Mouse (Mus musculus): Measurements from ENCODE around the gene Gprc5c. TPM values are rescaled to one million over a fixed set of nuclear protein-coding genes. Genes with fewer than 3 reads are reported as not detected.
"Not testable (repeated sequence)": the region's sequence is repeated elsewhere in the genome, so short reads cannot be mapped to it uniquely, and the experiment has no call there.

Gprc5c gene
- polyA plus RNA-seq, 1 experiment from 2014 or later, result 14.5 TPM

GRCm38 (mm10) chr11:114907567-114907966 is 56.6 kb downstream of the Gprc5c start:
- H3K4me1 ChIP-seq (ENCODE audit: control insufficient read depth, insufficient read depth, low read length), result no peaks in the 10 kb centered on the region
- no peak overlapping the region for H3K4me3 ChIP-seq (ENCODE audit: low read length)
- no peaks in the 10 kb centered on the region for H3K36me3 ChIP-seq (ENCODE audit: control insufficient read depth, insufficient read depth)
- no peak overlapping the region for H3K9ac ChIP-seq (ENCODE audit: low read length)
- WGBS, result 61% methylated on average over 4 of the region's 4 CpGs
- no peaks in the 10 kb centered on the region for H3K27me3 ChIP-seq (ENCODE audit: control insufficient read depth, insufficient read depth, low read length)
- ATAC-seq (replicated peaks; ENCODE audit: extremely low read depth, insufficient read depth, low FRiP score), result no peak
- H3K27ac ChIP-seq (ENCODE audit: low read length), result no peak overlapping the region
- no peak overlapping the region for H3K4me2 ChIP-seq (ENCODE audit: low read depth, low read length)
- no peaks in the 10 kb centered on the region for H3K9me3 ChIP-seq (replicated peaks; ENCODE audit: control insufficient read depth, low read length)

- Histone ChIP-seq H3K4me1 (ENCODE audit: control insufficient read depth, insufficient read depth, low read length) (no peaks in the 10 kb centered on the region), H3K4me3 (ENCODE audit: low read length) (no peak overlapping the region), H3K9ac (ENCODE audit: low read length) (no peak overlapping the region), H3K36me3 (ENCODE audit: control insufficient read depth, insufficient read depth) (no peaks in the 10 kb centered on the region), H3K27ac (ENCODE audit: low read length) (no peak overlapping the region), H3K4me2 (ENCODE audit: low read depth, low read length) (no peak overlapping the region), H3K27me3 (ENCODE audit: control insufficient read depth, insufficient read depth, low read length) (no peaks in the 10 kb centered on the region), H3K9me3 (replicated peaks; ENCODE audit: control insufficient read depth, low read length) (no peaks in the 10 kb centered on the region)
- ATAC-seq (replicated peaks; ENCODE audit: extremely low read depth, insufficient read depth, low FRiP score), result no peak
- WGBS, result 38% methylated on average over 4 of the region's 4 CpGs
Observed at GRCm38 (mm10) chr11:114908086-114908485, 57.1 kb downstream of the Gprc5c start.

GRCm38 (mm10) chr11:114909538-114909937 is 58.6 kb downstream of the Gprc5c start:
- not testable (repeated sequence) for ATAC-seq (replicated peaks; ENCODE audit: extremely low read depth, insufficient read depth, low FRiP score); H3K36me3 ChIP-seq (ENCODE audit: control insufficient read depth, insufficient read depth); H3K27ac ChIP-seq (ENCODE audit: low read length); H3K9ac ChIP-seq (ENCODE audit: low read length); H3K4me1 ChIP-seq (ENCODE audit: control insufficient read depth, insufficient read depth, low read length); H3K4me2 ChIP-seq (ENCODE audit: low read depth, low read length); H3K4me3 ChIP-seq (ENCODE audit: low read length); H3K27me3 ChIP-seq (ENCODE audit: control insufficient read depth, insufficient read depth, low read length); H3K9me3 ChIP-seq (replicated peaks; ENCODE audit: control insufficient read depth, low read length)
- WGBS, result 29% methylated on average over 3 of the region's 3 CpGs

- H3K36me3 ChIP-seq (ENCODE audit: control insufficient read depth, insufficient read depth), result no peaks in the 10 kb centered on the region
- peaks cover 10% of the 10 kb centered on the region for H3K4me1 ChIP-seq (ENCODE audit: control insufficient read depth, insufficient read depth, low read length)
- no peak for ATAC-seq (replicated peaks; ENCODE audit: extremely low read depth, insufficient read depth, low FRiP score)
- H3K4me3 ChIP-seq (ENCODE audit: low read length), result no peak overlapping the region
- H3K9me3 ChIP-seq (replicated peaks; ENCODE audit: control insufficient read depth, low read length), result no peaks in the 10 kb centered on the region
- H3K27me3 ChIP-seq (ENCODE audit: control insufficient read depth, insufficient read depth, low read length), result no peaks in the 10 kb centered on the region
- no peak overlapping the region for H3K9ac ChIP-seq (ENCODE audit: low read length)
- no peak overlapping the region for H3K4me2 ChIP-seq (ENCODE audit: low read depth, low read length)
- WGBS, result 13% methylated on average over 9 of the region's 9 CpGs
- no peak overlapping the region for H3K27ac ChIP-seq (ENCODE audit: low read length)
Observed at GRCm38 (mm10) chr11:114912847-114913246, 61.9 kb downstream of the Gprc5c start.

- Histone ChIP-seq H3K4me2 (ENCODE audit: low read depth, low read length) (peak overlapping the region; percentile 19), H3K27me3 (ENCODE audit: control insufficient read depth, insufficient read depth, low read length) (no peaks in the 10 kb centered on the region), H3K9me3 (replicated peaks; ENCODE audit: control insufficient read depth, low read length) (peaks cover 3% of the 10 kb centered on the region; the same call in 1 of the 2 replicates), H3K4me1 (ENCODE audit: control insufficient read depth, insufficient read depth, low read length) (peaks cover 10% of the 10 kb centered on the region), H3K27ac (ENCODE audit: low read length) (no peak overlapping the region), H3K36me3 (ENCODE audit: control insufficient read depth, insufficient read depth) (no peaks in the 10 kb centered on the region), H3K9ac (ENCODE audit: low read length) (no peak overlapping the region), H3K4me3 (ENCODE audit: low read length) (no peak overlapping the region)
- WGBS, result 19% methylated on average over 7 of the region's 7 CpGs
- no peak for ATAC-seq (replicated peaks; ENCODE audit: extremely low read depth, insufficient read depth, low FRiP score)
Observed at GRCm38 (mm10) chr11:114914978-114915377, 64.0 kb downstream of the Gprc5c start.

GRCm38 (mm10) chr11:114917120-114917519 is 66.2 kb downstream of the Gprc5c start:
- H3K4me3 ChIP-seq (ENCODE audit: low read length), result no peak overlapping the region
- peaks cover 10% of the 10 kb centered on the region for H3K4me1 ChIP-seq (ENCODE audit: control insufficient read depth, insufficient read depth, low read length)
- H3K4me2 ChIP-seq (ENCODE audit: low read depth, low read length), result no peak overlapping the region
- WGBS, result 68% methylated on average over 6 of the region's 6 CpGs
- no peak overlapping the region for H3K27ac ChIP-seq (ENCODE audit: low read length)
- no peaks in the 10 kb centered on the region for H3K27me3 ChIP-seq (ENCODE audit: control insufficient read depth, insufficient read depth, low read length)
- H3K9me3 ChIP-seq (replicated peaks; ENCODE audit: control insufficient read depth, low read length), result peaks cover 3% of the 10 kb centered on the region; the same call in 1 of the 2 replicates
- H3K36me3 ChIP-seq (ENCODE audit: control insufficient read depth, insufficient read depth), result no peaks in the 10 kb centered on the region
- no peak for ATAC-seq (replicated peaks; ENCODE audit: extremely low read depth, insufficient read depth, low FRiP score)
- H3K9ac ChIP-seq (ENCODE audit: low read length), result no peak overlapping the region

Other genes with a start within 250 kb of the Gprc5c start
- gene Rpl38, start 182.6 kb upstream of the Gprc5c start, polyA plus RNA-seq (2015; fragmentation: Nextera tagmentation; extraction: Ambion mirVana), result 509 and 560 TPM in 2 replicates
- 11.4 and 11.9 TPM in 2 replicates for gene Ttyh2, start 175.7 kb upstream of the Gprc5c start, polyA plus RNA-seq (2015; fragmentation: Nextera tagmentation; extraction: Ambion mirVana)
- gene Dnaic2, start 123.7 kb upstream of the Gprc5c start, polyA plus RNA-seq (2015; fragmentation: Nextera tagmentation; extraction: Ambion mirVana), result 1.1 and 1.3 TPM in 2 replicates
- 0.16 and 0.25 TPM in 2 replicates for gene Kif19a, start 85.8 kb upstream of the Gprc5c start, polyA plus RNA-seq (2015; fragmentation: Nextera tagmentation; extraction: Ambion mirVana)
- not detected in 2 replicates for gene Btbd17, start 55.2 kb upstream of the Gprc5c start, polyA plus RNA-seq (2015; fragmentation: Nextera tagmentation; extraction: Ambion mirVana)
- gene Gpr142, start 52.2 kb upstream of the Gprc5c start, polyA plus RNA-seq (2015; fragmentation: Nextera tagmentation; extraction: Ambion mirVana), result not detected in 2 replicates
- gene Cd300a, start 38.9 kb downstream of the Gprc5c start, polyA plus RNA-seq (2015; fragmentation: Nextera tagmentation; extraction: Ambion mirVana), result 1.2 and 1.4 TPM in 2 replicates
- gene Cd300lb, start 83.2 kb downstream of the Gprc5c start, polyA plus RNA-seq (2015; fragmentation: Nextera tagmentation; extraction: Ambion mirVana), result 0.59 and 0.70 TPM in 2 replicates
- gene Cd300c, start 118.0 kb downstream of the Gprc5c start, polyA plus RNA-seq (2015; fragmentation: Nextera tagmentation; extraction: Ambion mirVana), result not detected in 2 replicates
- gene Cd300ld, start 138.8 kb downstream of the Gprc5c start, polyA plus RNA-seq (2015; fragmentation: Nextera tagmentation; extraction: Ambion mirVana), result 0.26 and 0.37 TPM in 2 replicates
- gene Cd300c2, start 150.7 kb downstream of the Gprc5c start, polyA plus RNA-seq (2015; fragmentation: Nextera tagmentation; extraction: Ambion mirVana), result 1.5 and 2.3 TPM in 2 replicates
- not detected in 2 replicates for gene Cd300ld2, start 165.0 kb downstream of the Gprc5c start, polyA plus RNA-seq (2015; fragmentation: Nextera tagmentation; extraction: Ambion mirVana)
- gene Cd300ld4, start 175.9 kb downstream of the Gprc5c start, polyA plus RNA-seq (2015; fragmentation: Nextera tagmentation; extraction: Ambion mirVana), result not detected in 2 replicates
- gene Cd300ld5, start 186.6 kb downstream of the Gprc5c start, polyA plus RNA-seq (2015; fragmentation: Nextera tagmentation; extraction: Ambion mirVana), result not detected in 2 replicates
- not detected in 2 replicates for gene Cd300ld3, start 197.3 kb downstream of the Gprc5c start, polyA plus RNA-seq (2015; fragmentation: Nextera tagmentation; extraction: Ambion mirVana)
- not detected in 2 replicates for gene Cd300e, start 211.0 kb downstream of the Gprc5c start, polyA plus RNA-seq (2015; fragmentation: Nextera tagmentation; extraction: Ambion mirVana)
- 1.8 and 3.7 TPM in 2 replicates for gene Rab37, start 240.3 kb downstream of the Gprc5c start, polyA plus RNA-seq (2015; fragmentation: Nextera tagmentation; extraction: Ambion mirVana)

Data from heart, embryonic 16.5 days (tissue).